9 mouse cellular contexts compared by ENCODE assay signal in genomic region chr9:22258784-22259183, GRCm38 (mm10). TPM values are rescaled to one million over a fixed set of nuclear protein-coding genes. Genes with fewer than 3 reads are reported as not detected.
DNase-seq lines count a peak whose midpoint lies in the region; ATAC-seq and TF ChIP-seq lines count a peak whose summit lies in the region.
"Had no signal": no experiment of that assay in that cellular context is flagged by ENCODE, and none has a peak within 500 bp of the region (broad histone marks: within the 10 kb centered on the region; RNA-seq: fewer than 3 reads in every experiment).

No protein-coding gene starts in this region.

- no peaks in the 10 kb centered on the region for H3K27me3 ChIP-seq in kidney, embryonic 16.5 days (ENCODE audit: insufficient read depth, low read length)
- H3K27me3 ChIP-seq in embryonic facial prominence, embryonic 13.5 days: no peaks in the 10 kb centered on the region
- no peaks in the 10 kb centered on the region for H3K27me3 ChIP-seq in intestine, embryonic 16.5 days (replicated peaks; ENCODE audit: control insufficient read depth, insufficient read depth, low read length)
- no peaks in the 10 kb centered on the region for H3K27me3 ChIP-seq in myocyte (ENCODE audit: control insufficient read depth, insufficient read depth, insufficient read length)

- H3K9me3 ChIP-seq in kidney, embryonic 16.5 days (ENCODE audit: low read length): peaks cover 15% of the 10 kb centered on the region
- H3K9me3 ChIP-seq in embryonic facial prominence, embryonic 13.5 days: peaks cover 16% of the 10 kb centered on the region
- H3K9me3 ChIP-seq in intestine, embryonic 16.5 days (ENCODE audit: control insufficient read depth, low read length): no peaks in the 10 kb centered on the region; the same call in 1 of the 2 replicates

- H3ac ChIP-seq in myocyte (ENCODE audit: control insufficient read depth, insufficient read length): no peak overlapping the region

- no peaks in the 10 kb centered on the region for H3K79me2 ChIP-seq in myocyte (ENCODE audit: control insufficient read depth, insufficient read depth)

- H3K4me2 ChIP-seq in kidney, embryonic 16.5 days (replicated peaks; ENCODE audit: low read depth, low read length): peak overlapping the region; percentile 77
- peak overlapping the region; percentile 74 for H3K4me2 ChIP-seq in embryonic facial prominence, embryonic 13.5 days
- peak overlapping the region; percentile 54 for H3K4me2 ChIP-seq in intestine, embryonic 16.5 days (ENCODE audit: low read depth, low read length)
- H3K4me2 ChIP-seq in myocyte (ENCODE audit: low read depth): peak overlapping the region; percentile 79

- H3K27ac ChIP-seq in kidney, embryonic 16.5 days (ENCODE audit: low read length): no peak overlapping the region
- H3K27ac ChIP-seq in embryonic facial prominence, embryonic 13.5 days: no peak overlapping the region
- H3K27ac ChIP-seq in intestine, embryonic 16.5 days (ENCODE audit: low read length): peak overlapping the region; percentile 20; the same call in 1 of the 2 replicates

- no peak for TF ChIP-seq POLR2A in myocyte (IDR thresholded peaks at IDR 0.05; ENCODE audit: insufficient read length, low read depth)

- 80% methylated on average over 8 of the region's 8 CpGs for WGBS in kidney, embryonic 16.5 days
- WGBS in embryonic facial prominence, embryonic 13.5 days: 80% methylated on average over 8 of the region's 8 CpGs
- WGBS in intestine, embryonic 16.5 days: 81% methylated on average over 8 of the region's 8 CpGs

- peak overlapping the region; percentile 76 for H3K4me3 ChIP-seq in kidney, embryonic 16.5 days (ENCODE audit: low read length)
- peak overlapping the region; percentile 77 for H3K4me3 ChIP-seq in embryonic facial prominence, embryonic 13.5 days
- peak overlapping the region; percentile 74 for H3K4me3 ChIP-seq in intestine, embryonic 16.5 days (ENCODE audit: low read length)
- peak overlapping the region; percentile 54 for H3K4me3 ChIP-seq in myocyte

- peak overlapping the region; percentile 86 for H3K9ac ChIP-seq in kidney, embryonic 16.5 days (replicated peaks; ENCODE audit: low read length)
- peak overlapping the region; percentile 87 for H3K9ac ChIP-seq in embryonic facial prominence, embryonic 13.5 days
- peak overlapping the region; percentile 84 for H3K9ac ChIP-seq in intestine, embryonic 16.5 days (ENCODE audit: low read depth, low read length)

- H3K36me3 ChIP-seq in kidney, embryonic 16.5 days (ENCODE audit: insufficient read depth, low read length): peaks cover 22% of the 10 kb centered on the region
- peaks cover 33% of the 10 kb centered on the region for H3K36me3 ChIP-seq in embryonic facial prominence, embryonic 13.5 days
- H3K36me3 ChIP-seq in intestine, embryonic 16.5 days (ENCODE audit: control insufficient read depth, insufficient read depth, low read length): peaks cover 9% of the 10 kb centered on the region
- peaks cover 1% of the 10 kb centered on the region for H3K36me3 ChIP-seq in myocyte (ENCODE audit: control insufficient read depth, insufficient read depth)

- DNase-seq in kidney, postnatal 36 days: no peak
- DNase-seq in urinary bladder, adult 2 months (ENCODE audit: low spot score): no peak
- no peak for DNase-seq in ovary, postnatal 14 days (ENCODE audit: low spot score)
- DNase-seq in layer of hippocampus, adult 11-12 months (ENCODE audit: low spot score): no peak
- DNase-seq: kidney, postnatal 10 days had no signal

- ATAC-seq in kidney, embryonic 16.5 days (ENCODE audit: low FRiP score, low TSS enrichment): no peak
- ATAC-seq in embryonic facial prominence, embryonic 13.5 days (ENCODE audit: insufficient number of reproducible peaks, insufficient read depth, low FRiP score, low TSS enrichment, low read depth): no peak
- no peak for ATAC-seq in intestine, embryonic 16.5 days

- H3K4me1 ChIP-seq in kidney, embryonic 16.5 days (ENCODE audit: insufficient read depth, low read length): no peaks in the 10 kb centered on the region
- no peaks in the 10 kb centered on the region for H3K4me1 ChIP-seq in embryonic facial prominence, embryonic 13.5 days
- no peaks in the 10 kb centered on the region; the same call in 1 of the 2 replicates for H3K4me1 ChIP-seq in intestine, embryonic 16.5 days (ENCODE audit: control insufficient read depth, insufficient read depth, low read length)

TF ChIP-seq in myocyte, 11 proteins besides CTCF, POLR2A, EP300 and RAD21:
- no peak for TF ChIP-seq CEBPB (IDR thresholded peaks at IDR 0.05; ENCODE audit: insufficient read depth, poor library complexity, severe bottlenecking)
- TF ChIP-seq MAX (IDR thresholded peaks at IDR 0.05; ENCODE audit: low read depth): no peak
- TF ChIP-seq MYOG (IDR thresholded peaks at IDR 0.05; ENCODE audit: control insufficient read depth in 1 of 3, insufficient read depth in 1 of 3, insufficient read length in 2 of 3, low read depth in 2 of 3): no peak

RNA-seq across cellular contexts. Expression of gene Zfp599, which starts 0.9 kb away (rescaled TPM):
- 4.9 and 5.2 TPM in 2 replicates for polyA plus RNA-seq in kidney, embryonic 16.5 days (2015; fragmentation: Nextera tagmentation; extraction: Ambion mirVana)
- polyA plus RNA-seq in embryonic facial prominence, embryonic 13.5 days (2015; fragmentation: Nextera tagmentation; extraction: Ambion mirVana): 7.6 and 8.4 TPM in 2 replicates
- polyA plus RNA-seq in intestine, embryonic 16.5 days (2015; fragmentation: Nextera tagmentation; extraction: Ambion mirVana): 3.1 and 3.9 TPM in 2 replicates
- 0.53 TPM for polyA plus RNA-seq in myocyte (2012; fragmentation: generic; extraction: Trizol)
- 0.26 and 0.34 TPM in 2 replicates for polyA plus RNA-seq in urinary bladder, adult 2 months (2012; rRNA removed)

RNA-seq across cellular contexts. Expression of gene Zfp809, which starts 33.3 kb away (rescaled TPM):
- 20.0 and 21.7 TPM in 2 replicates for polyA plus RNA-seq in kidney, embryonic 16.5 days (2015; fragmentation: Nextera tagmentation; extraction: Ambion mirVana)
- polyA plus RNA-seq in embryonic facial prominence, embryonic 13.5 days (2015; fragmentation: Nextera tagmentation; extraction: Ambion mirVana): 19.5 and 19.7 TPM in 2 replicates
- 19.1 and 21.8 TPM in 2 replicates for polyA plus RNA-seq in intestine, embryonic 16.5 days (2015; fragmentation: Nextera tagmentation; extraction: Ambion mirVana)
- 4.3 TPM for polyA plus RNA-seq in myocyte (2012; fragmentation: generic; extraction: Trizol)
- 44.2 and 47.3 TPM in 2 replicates for polyA plus RNA-seq in urinary bladder, adult 2 months (2012; rRNA removed)

RNA-seq across cellular contexts. Expression of gene Zfp810, which starts 48.7 kb away (rescaled TPM):
- 20.7 and 23.0 TPM in 2 replicates for polyA plus RNA-seq in kidney, embryonic 16.5 days (2015; fragmentation: Nextera tagmentation; extraction: Ambion mirVana)
- 30.1 and 31.3 TPM in 2 replicates for polyA plus RNA-seq in embryonic facial prominence, embryonic 13.5 days (2015; fragmentation: Nextera tagmentation; extraction: Ambion mirVana)
- 11.8 and 12.7 TPM in 2 replicates for polyA plus RNA-seq in intestine, embryonic 16.5 days (2015; fragmentation: Nextera tagmentation; extraction: Ambion mirVana)
- polyA plus RNA-seq in myocyte (2012; fragmentation: generic; extraction: Trizol): 4.4 TPM
- polyA plus RNA-seq in urinary bladder, adult 2 months (2012; rRNA removed): 11.9 and 12.6 TPM in 2 replicates
